Mouse (Mus musculus) liver, postnatal 0 days (tissue): ENCODE results near the gene Syn3. TPM values are rescaled to one million over a fixed set of nuclear protein-coding genes. Genes with fewer than 3 reads are reported as not detected.

Experiments used
- ATAC-seq: fragments of 200-750 bp; cut with Nextera tagmentation; 2 replicates; pipeline ENCODE4 v1.8.0; 2017; ENCODE audit warnings: mild to moderate bottlenecking, moderate library complexity
- DNase-seq: peaks from one replicate; pipeline ENCODE4 v3.0.0-alpha.2; 2016
- H3K27ac ChIP-seq: fragments of 300-500 bp; sonication (generic); 2 replicates; pipeline ENCODE4 v1.5.1; 2014; ENCODE audit warnings: antibody characterized with exemption, moderate library complexity, mild to moderate bottlenecking, low read depth
- H3K27me3 ChIP-seq: fragments of 300-500 bp; sonication (generic); 2 replicates; pipeline ENCODE4 v1.6.1; 2014; ENCODE audit warnings: low read length, control low read depth, mixed read lengths; ENCODE audit not compliant: insufficient read depth
- H3K36me3 ChIP-seq: fragments of 300-500 bp; sonication (generic); replicated peaks from 2 replicates; pipeline ENCODE4 v1.6.1; 2014; ENCODE audit warnings: mild to moderate bottlenecking, control low read depth, low read length, moderate library complexity, mixed read lengths; ENCODE audit not compliant: insufficient read depth
- H3K4me1 ChIP-seq: fragments of 300-500 bp; sonication (generic); 2 replicates; pipeline ENCODE4 v1.6.1; 2014; ENCODE audit warnings: antibody characterized with exemption, mild to moderate bottlenecking, control low read depth; ENCODE audit not compliant: insufficient read depth
- H3K4me2 ChIP-seq: fragments of 300-500 bp; sonication (generic); 2 replicates; pipeline ENCODE4 v1.6.1; 2014; ENCODE audit warnings: low read depth, mild to moderate bottlenecking, low read length, moderate library complexity, mixed read lengths
- H3K4me3 ChIP-seq: fragments of 300-500 bp; sonication (generic); 2 replicates; pipeline ENCODE4 v1.5.1; 2014; ENCODE audit warnings: low read depth, low read length
- H3K9ac ChIP-seq: fragments of 300-500 bp; sonication (generic); replicated peaks from 2 replicates; pipeline ENCODE4 v1.6.1; 2014; ENCODE audit warnings: mild to moderate bottlenecking, moderate library complexity
- H3K9me3 ChIP-seq: fragments of 300-500 bp; sonication (generic); 2 replicates; pipeline ENCODE4 v1.6.1; 2016; ENCODE audit warnings: mild to moderate bottlenecking, control low read depth, low read length, mixed read lengths
- CTCF ChIP-seq: sonication (generic); IDR thresholded peaks from 2 replicates; pipeline ENCODE4 v1.5.1; 2016; ENCODE audit warnings: antibody characterized with exemption, low read depth
- EP300 ChIP-seq: IDR thresholded peaks from 2 replicates; pipeline ENCODE4 v1.6.1; 2016; ENCODE audit warnings: antibody characterized with exemption, low read depth, mild to moderate bottlenecking
- WGBS: fragments of 180-500 bp; shearing (Covaris S2); extraction: QIAGEN DNeasy Blood & Tissue Kit; methylation state at CpG from one replicate; pipeline ENCODE4 v1.1.7; 2014; ENCODE audit not compliant: insufficient replicate concordance; 5-methylcytosine and 5-hydroxymethylcytosine counted together
- polyA plus RNA-seq: library from polyadenylated mRNA; unstranded; fragments of >200 nt; fragmentation: Nextera tagmentation; extraction: Ambion mirVana; gene quantifications from 2 replicates; pipeline ENCODE4 v1.2.1, GENCODE M21; 2015

Syn3 gene
- polyA plus RNA-seq, 1 experiment from 2014 or later = 0.25 TPM

DNA sequence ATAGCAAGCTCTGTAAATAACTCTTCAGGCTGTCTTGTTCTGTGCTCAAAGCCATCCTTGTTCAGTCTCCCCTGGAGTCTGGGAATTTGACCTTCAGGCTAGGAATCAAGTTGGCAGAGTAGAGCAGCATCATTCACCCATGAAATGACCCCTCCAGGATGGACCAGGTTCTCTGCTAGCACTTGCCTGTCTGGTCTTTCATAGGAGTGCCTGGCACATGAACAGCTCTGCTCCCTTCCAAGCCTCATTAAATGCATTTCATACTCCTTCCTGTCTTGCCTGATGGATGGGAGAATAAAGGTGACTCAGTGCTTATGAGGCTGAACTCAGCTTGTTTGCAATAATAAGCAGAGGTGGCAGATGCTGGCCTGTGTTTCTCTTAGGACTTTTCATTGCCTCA is 394.7 kb downstream of the Syn3 start:
- H3K4me2 ChIP-seq = no peak overlapping the region
- no peaks in the 10 kb centered on the region for H3K9me3 ChIP-seq
- ATAC-seq (no peak), DNase-seq (no peak)
- H3K27me3 ChIP-seq = no peaks in the 10 kb centered on the region
- H3K27ac ChIP-seq = no peak overlapping the region
- H3K4me3 ChIP-seq = no peak overlapping the region
- H3K36me3 ChIP-seq = no peaks in the 10 kb centered on the region
- TF ChIP-seq CTCF (no peak), EP300 (no peak)
- no peaks in the 10 kb centered on the region for H3K4me1 ChIP-seq
- no peak overlapping the region for H3K9ac ChIP-seq

DNA sequence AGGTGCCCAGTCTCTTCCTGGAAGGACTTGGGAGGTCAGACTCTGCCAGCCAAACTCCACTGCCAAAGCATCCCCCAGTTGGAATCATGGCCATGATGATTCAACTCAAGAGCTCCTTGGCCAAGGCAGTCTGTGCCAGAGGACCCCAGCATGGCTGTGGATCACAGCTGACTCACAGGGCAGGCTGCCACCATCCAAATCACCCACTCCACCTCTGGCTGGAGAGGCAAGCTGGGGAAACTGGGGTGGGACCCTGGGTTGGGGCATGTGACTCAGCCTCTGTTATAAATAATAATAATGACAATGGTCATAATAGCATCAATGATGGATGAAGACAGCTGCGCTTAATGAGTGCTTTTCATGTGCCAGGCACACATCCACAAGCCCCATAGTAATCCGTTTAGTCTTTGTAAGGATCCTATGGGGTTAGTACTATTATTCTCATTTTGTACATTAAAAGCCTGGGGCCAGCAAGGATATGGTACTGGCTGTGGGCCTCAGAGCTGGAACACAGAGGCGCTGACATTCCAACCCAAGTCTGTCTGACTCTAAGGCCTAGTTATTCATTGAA is 398.3 kb downstream of the Syn3 start:
- no peak for TF ChIP-seq CTCF
- TF ChIP-seq EP300 = no peak
- no peak for DNase-seq
- Histone ChIP-seq H3K4me1 (no peaks in the 10 kb centered on the region), H3K9me3 (no peaks in the 10 kb centered on the region), H3K9ac (no peak overlapping the region), H3K4me3 (no peak overlapping the region), H3K27ac (no peak overlapping the region), H3K36me3 (no peaks in the 10 kb centered on the region), H3K27me3 (no peaks in the 10 kb centered on the region), H3K4me2 (no peak overlapping the region)
- ATAC-seq = no peak
- WGBS = 84% methylated on average over 3 of the region's 3 CpGs

- H3K27me3 ChIP-seq = no peaks in the 10 kb centered on the region
- H3K36me3 ChIP-seq = no peaks in the 10 kb centered on the region
- H3K4me1 ChIP-seq = no peaks in the 10 kb centered on the region
- DNase-seq (no peak), ATAC-seq (no peak)
- no peak overlapping the region for H3K4me3 ChIP-seq
- WGBS = 65% methylated on average over 6 of the region's 6 CpGs
- no peak overlapping the region for H3K4me2 ChIP-seq
- no peak for TF ChIP-seq EP300
- TF ChIP-seq CTCF = no peak
- H3K9me3 ChIP-seq = no peaks in the 10 kb centered on the region
- no peak overlapping the region for H3K9ac ChIP-seq
- no peak overlapping the region for H3K27ac ChIP-seq
Measured at GRCm38 (mm10) chr10:86098363-86098762, 400.3 kb downstream of the Syn3 start.

DNA sequence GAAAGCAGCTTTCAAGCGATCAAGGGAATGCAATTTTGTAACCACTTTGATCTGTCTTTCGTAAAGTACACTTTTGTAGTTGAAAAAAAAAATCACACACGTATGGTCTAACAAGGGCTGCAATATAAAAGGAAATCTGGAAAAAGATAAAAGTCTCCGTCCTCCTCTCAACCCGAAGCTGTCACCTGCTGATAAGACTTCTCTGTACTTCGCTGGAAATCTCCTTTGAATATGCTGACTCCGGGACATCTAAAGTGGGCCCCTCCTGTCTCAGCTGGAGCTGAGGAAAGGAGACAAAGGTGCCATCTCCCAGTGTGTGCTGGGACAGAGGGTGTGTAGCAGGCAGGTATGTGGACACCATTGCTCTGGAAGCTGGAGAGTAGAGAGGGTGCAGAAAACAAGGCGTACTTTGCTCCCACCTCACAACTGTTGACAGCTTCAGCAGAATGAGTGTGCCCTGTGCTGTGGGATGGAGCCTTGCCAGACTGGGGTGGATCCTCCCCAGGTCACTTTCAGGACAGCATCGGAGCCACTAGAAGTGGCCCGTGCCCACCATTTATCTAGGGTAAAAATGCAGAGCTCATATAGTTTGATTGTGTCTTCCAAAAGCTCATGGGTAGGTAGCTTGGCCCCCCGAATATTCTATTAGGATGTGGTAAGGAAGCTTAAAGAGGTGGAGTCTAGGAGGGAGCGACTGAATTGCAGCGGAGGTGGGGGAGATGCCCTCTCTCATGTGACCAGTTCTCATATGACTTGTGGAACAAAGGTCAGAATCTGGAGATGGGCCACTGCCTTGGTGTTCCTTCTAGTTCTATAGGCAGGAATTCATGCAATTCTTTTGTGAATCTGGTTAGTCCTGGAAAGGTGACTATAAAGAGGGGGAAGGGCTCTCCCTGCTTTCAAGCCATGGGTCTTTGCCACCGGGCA is 405.3 kb downstream of the Syn3 start:
- no peak overlapping the region for H3K9ac ChIP-seq
- DNase-seq = no peak
- 54% methylated on average over 14 of the region's 14 CpGs for WGBS
- H3K4me1 ChIP-seq = no peaks in the 10 kb centered on the region
- no peak overlapping the region for H3K27ac ChIP-seq
- no peaks in the 10 kb centered on the region for H3K9me3 ChIP-seq
- H3K36me3 ChIP-seq = no peaks in the 10 kb centered on the region
- no peaks in the 10 kb centered on the region for H3K27me3 ChIP-seq
- H3K4me2 ChIP-seq = no peak overlapping the region
- H3K4me3 ChIP-seq = no peak overlapping the region
- TF ChIP-seq CTCF = no peak
- TF ChIP-seq EP300 = no peak
- ATAC-seq = 0 out of 2 replicates have a peak, but pooled peaks have one; percentile 17

- WGBS = 53% methylated on average over 10 of the region's 10 CpGs
- Histone ChIP-seq H3K36me3 (no peaks in the 10 kb centered on the region), H3K9ac (no peak overlapping the region), H3K4me2 (no peak overlapping the region), H3K27ac (no peak overlapping the region), H3K27me3 (no peaks in the 10 kb centered on the region), H3K9me3 (no peaks in the 10 kb centered on the region), H3K4me1 (no peaks in the 10 kb centered on the region), H3K4me3 (no peak overlapping the region)
- DNase-seq (peak; percentile 64), ATAC-seq (no peak)
- TF ChIP-seq EP300 (no peak), CTCF (peak; percentile 82)
Measured at GRCm38 (mm10) chr10:86091919-86092318, 406.8 kb downstream of the Syn3 start.

- no peak overlapping the region for H3K9ac ChIP-seq
- H3K4me2 ChIP-seq = no peak overlapping the region
- no peaks in the 10 kb centered on the region for H3K4me1 ChIP-seq
- no peaks in the 10 kb centered on the region for H3K27me3 ChIP-seq
- no peak for TF ChIP-seq EP300
- TF ChIP-seq CTCF = no peak
- no peaks in the 10 kb centered on the region for H3K9me3 ChIP-seq
- H3K27ac ChIP-seq = no peak overlapping the region
- 74% methylated on average over 9 of the region's 9 CpGs for WGBS
- DNase-seq (no peak), ATAC-seq (no peak)
- H3K4me3 ChIP-seq = no peak overlapping the region
- H3K36me3 ChIP-seq = no peaks in the 10 kb centered on the region
Measured at GRCm38 (mm10) chr10:86079921-86080320, 418.8 kb downstream of the Syn3 start.
